Mouse (Mus musculus): ENCODE data around the gene Vstm2l.

Vstm2l gene

DNA sequence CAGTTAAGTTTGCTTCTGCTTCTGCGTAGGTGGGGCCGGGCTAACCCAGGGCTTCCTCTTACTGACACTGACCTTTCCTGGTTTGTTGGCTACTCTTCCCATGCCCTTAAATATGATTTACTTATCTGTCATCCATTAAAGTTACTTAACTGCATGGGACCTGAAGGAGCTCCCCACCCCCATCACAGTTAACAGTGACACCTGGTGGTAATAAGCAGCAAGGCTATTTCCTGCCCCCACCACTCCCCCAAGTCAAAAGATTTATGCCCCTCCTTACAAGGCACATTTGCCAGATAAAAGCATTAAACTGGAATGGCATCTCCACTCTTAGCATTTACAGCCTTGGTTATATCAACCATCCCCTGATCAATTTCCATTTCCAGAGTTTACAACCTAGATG lies 75.5 kb downstream of the Vstm2l start:
- peak; percentile 21 for DNase-seq (ENCODE audit: extremely low read depth, insufficient read length, low spot score)

DNA sequence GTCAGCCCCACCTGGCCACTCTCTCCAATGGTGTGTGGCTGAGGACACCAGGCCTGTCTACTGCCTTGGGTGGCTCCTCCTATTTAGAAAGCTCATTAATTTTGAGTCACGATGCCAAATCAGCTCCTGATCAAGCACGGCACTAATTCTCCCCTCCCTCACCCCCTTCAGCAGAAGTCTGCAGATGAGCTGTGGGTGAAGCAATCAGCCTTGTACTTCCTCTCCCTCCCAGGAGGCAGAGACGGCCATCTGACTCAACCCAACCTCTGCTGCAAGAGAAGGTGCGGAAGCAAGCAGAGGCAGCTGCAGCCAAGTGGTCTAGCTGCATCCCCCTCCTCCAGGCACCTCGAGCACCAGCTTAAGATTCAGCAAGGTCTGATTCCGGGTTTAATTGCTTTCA lies 76.6 kb downstream of the Vstm2l start:
- no peak for DNase-seq (ENCODE audit: extremely low read depth, insufficient read length, low spot score)

DNA sequence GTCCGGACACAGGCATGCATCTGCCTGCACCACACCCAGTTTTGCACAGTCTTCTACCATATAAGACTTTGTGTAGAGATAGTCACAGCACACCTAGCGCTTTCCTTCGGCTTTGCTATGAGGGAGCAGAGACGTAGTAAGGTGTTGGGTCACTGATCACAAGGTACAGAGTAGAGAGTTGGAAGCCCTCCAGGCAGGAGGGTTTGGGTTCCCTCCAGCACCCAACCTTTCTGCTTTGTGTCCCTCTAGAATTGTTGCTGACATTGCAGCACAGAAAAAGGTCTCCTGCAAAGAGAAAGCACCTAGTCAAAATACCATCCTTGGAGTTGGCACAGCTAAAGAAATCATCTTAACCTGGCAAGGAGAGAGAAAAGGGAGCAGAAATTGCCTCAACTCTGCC lies 78.0 kb downstream of the Vstm2l start:
- DNase-seq (ENCODE audit: extremely low read depth, insufficient read length, low spot score) = no peak

Measured in 3134 (cell line).